Mouse (Mus musculus): ENCODE results near the gene Smad3.
A peak's percentile ranks its signal among the peaks of the same experiment; 100 is the strongest.

DNA sequence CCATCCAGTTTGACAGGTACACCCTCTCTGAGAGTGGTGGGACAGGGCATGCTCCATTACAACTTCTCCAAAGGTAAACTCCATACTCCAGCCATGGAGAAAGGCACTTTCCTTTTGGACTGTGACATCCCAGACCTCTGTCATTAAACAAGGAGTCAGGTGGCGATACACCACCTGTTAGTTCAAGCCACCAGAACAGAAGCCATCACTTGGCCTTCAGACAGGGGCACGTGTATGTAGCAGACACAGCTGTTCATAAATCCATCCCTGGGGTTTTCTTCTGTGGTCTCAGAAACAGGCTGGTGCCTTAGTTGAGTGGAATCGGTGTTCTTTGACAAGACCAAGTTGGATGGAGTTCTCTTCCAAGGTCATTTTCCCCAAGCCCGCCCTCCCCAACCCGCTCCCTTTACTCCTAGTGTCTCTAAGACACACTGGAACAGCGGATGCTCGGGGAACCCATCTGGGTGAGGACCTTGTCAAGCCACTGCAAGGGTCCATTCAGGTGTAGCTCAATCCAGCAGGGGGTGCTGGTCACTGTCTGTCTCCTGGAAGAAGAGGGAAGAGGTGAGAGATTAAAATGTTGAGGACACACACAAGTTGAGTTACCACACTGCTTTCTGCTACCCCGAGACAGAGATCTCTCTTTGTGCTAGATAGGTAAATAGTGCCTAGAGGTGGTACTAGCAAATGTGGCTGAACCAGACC, 107.8 kb downstream of the Smad3 start:
- peak; percentile 36; the same call in 1 of the 2 replicates for TF ChIP-seq CTCF (IDR thresholded peaks at IDR 0.05; ENCODE audit: insufficient read depth, low read length)
- TF ChIP-seq POLR2A (IDR thresholded peaks at IDR 0.05; ENCODE audit: borderline replicate concordance, extremely low read depth, low read depth, low read length): no peak
